Mouse (Mus musculus): ENCODE results near the gene Pnp. TPM values are rescaled to one million over a fixed set of nuclear protein-coding genes. Genes with fewer than 3 reads are reported as not detected.
A peak's percentile ranks its signal among the peaks of the same experiment; 100 is the strongest.

The Pnp gene
- total and polyA plus RNA-seq, 2 experiments from 2014 or later: 14.4 to 35.9 TPM

- Histone ChIP-seq H3K36me3 (ENCODE audit: insufficient read depth, low read length) (peaks cover 25% of the 10 kb centered on the region), H3K27ac (ENCODE audit: low read depth, low read length) (peak overlapping the region; percentile 87), H3K9ac (replicated peaks; ENCODE audit: low read length, poor library complexity, severe bottlenecking) (peak overlapping the region; percentile 73), H3K4me2 (ENCODE audit: low read depth, low read length, poor library complexity, severe bottlenecking) (peak overlapping the region; percentile 73), H3K9me3 (ENCODE audit: low read length) (no peaks in the 10 kb centered on the region), H3K4me3 (ENCODE audit: low read depth, low read length) (peak overlapping the region; percentile 84), H3K4me1 (ENCODE audit: insufficient read depth, low read length) (peaks cover 11% of the 10 kb centered on the region; the same call in 1 of the 2 replicates), H3K27me3 (ENCODE audit: insufficient read depth, low read length) (no peaks in the 10 kb centered on the region)
- no peak for TF ChIP-seq CTCF (IDR thresholded peaks at IDR 0.05)
- DNase-seq (ENCODE audit: low spot score) (no peak), ATAC-seq (ENCODE audit: low FRiP score) (peak; percentile 0; the same call in 1 of the 2 replicates)
- 2% methylated on average over 38 of the region's 38 CpGs for WGBS
Measured at GRCm38 (mm10) chr14:50925111-50925920, 5.6 kb upstream of the Pnp start.

GRCm38 (mm10) chr14:50927366-50927765 lies 3.5 kb upstream of the Pnp start:
- DNase-seq (ENCODE audit: low spot score): no peak
- no peaks in the 10 kb centered on the region for H3K9me3 ChIP-seq (ENCODE audit: low read length)
- TF ChIP-seq CTCF (IDR thresholded peaks at IDR 0.05): no peak
- peaks cover 11% of the 10 kb centered on the region; the same call in 1 of the 2 replicates for H3K4me1 ChIP-seq (ENCODE audit: insufficient read depth, low read length)
- ATAC-seq (ENCODE audit: low FRiP score): no peak
- WGBS: 56% methylated on average over 3 of the region's 3 CpGs
- H3K27me3 ChIP-seq (ENCODE audit: insufficient read depth, low read length): no peaks in the 10 kb centered on the region
- no peak overlapping the region for H3K4me2 ChIP-seq (ENCODE audit: low read depth, low read length, poor library complexity, severe bottlenecking)
- H3K9ac ChIP-seq (replicated peaks; ENCODE audit: low read length, poor library complexity, severe bottlenecking): no peak overlapping the region
- H3K27ac ChIP-seq (ENCODE audit: low read depth, low read length): no peak overlapping the region
- no peak overlapping the region for H3K4me3 ChIP-seq (ENCODE audit: low read depth, low read length)
- peaks cover 23% of the 10 kb centered on the region for H3K36me3 ChIP-seq (ENCODE audit: insufficient read depth, low read length)

DNA sequence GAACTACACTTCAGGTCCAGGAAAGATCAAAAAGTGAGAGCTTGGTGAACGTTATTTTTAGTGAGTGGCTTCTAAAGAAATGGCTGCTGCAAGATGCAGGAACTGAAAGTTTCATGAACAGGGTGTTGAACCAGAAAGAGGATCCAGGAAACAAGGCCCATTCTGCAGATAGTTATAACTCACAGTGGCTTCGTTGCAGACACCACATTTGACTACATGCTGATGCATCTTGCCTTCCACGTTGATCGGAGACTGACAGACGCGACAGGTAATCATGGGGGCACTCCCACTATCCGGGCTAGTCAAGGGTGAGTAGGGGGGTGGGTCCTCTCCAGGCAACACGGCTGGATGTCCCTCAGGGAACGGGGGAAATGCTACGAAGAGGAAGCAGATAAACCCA lies 931 bp upstream of the Pnp start:
- Histone ChIP-seq H3K4me2 (ENCODE audit: low read depth, low read length, poor library complexity, severe bottlenecking) (peak overlapping the region; percentile 89), H3K27ac (ENCODE audit: low read depth, low read length) (peak overlapping the region; percentile 85), H3K36me3 (ENCODE audit: insufficient read depth, low read length) (peaks cover 23% of the 10 kb centered on the region), H3K4me1 (ENCODE audit: insufficient read depth, low read length) (peaks cover 11% of the 10 kb centered on the region; the same call in 1 of the 2 replicates), H3K9ac (replicated peaks; ENCODE audit: low read length, poor library complexity, severe bottlenecking) (peak overlapping the region; percentile 99), H3K4me3 (ENCODE audit: low read depth, low read length) (peak overlapping the region; percentile 97), H3K27me3 (ENCODE audit: insufficient read depth, low read length) (no peaks in the 10 kb centered on the region), H3K9me3 (ENCODE audit: low read length) (no peaks in the 10 kb centered on the region)
- 17% methylated on average over 10 of the region's 10 CpGs for WGBS
- ATAC-seq (ENCODE audit: low FRiP score): no peak
- no peak for TF ChIP-seq CTCF (IDR thresholded peaks at IDR 0.05)
- no peak for DNase-seq (ENCODE audit: low spot score)

DNA sequence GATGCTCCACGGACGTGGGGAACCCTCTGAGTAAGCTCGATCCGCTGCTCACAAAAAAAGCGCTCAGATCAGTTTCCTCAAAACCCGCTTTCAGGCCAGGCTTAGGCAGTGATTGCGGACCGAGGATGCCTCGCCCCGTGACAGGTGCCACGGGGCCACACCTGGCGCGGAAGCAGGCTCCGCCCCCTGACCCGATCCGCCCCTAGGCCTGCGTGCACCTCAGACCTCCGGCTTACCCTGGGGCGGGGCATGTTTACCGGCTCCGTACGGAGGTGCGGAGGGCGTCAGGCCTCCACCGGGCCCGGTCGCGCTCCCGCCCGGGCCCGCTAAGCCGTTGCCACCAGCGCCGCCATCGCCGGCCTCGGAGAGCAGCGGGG lies 517 bp upstream of the Pnp start:
- Histone ChIP-seq H3K9ac (replicated peaks; ENCODE audit: low read length, poor library complexity, severe bottlenecking) (peak overlapping the region; percentile 99), H3K27me3 (ENCODE audit: insufficient read depth, low read length) (no peaks in the 10 kb centered on the region), H3K4me1 (ENCODE audit: insufficient read depth, low read length) (peaks cover 11% of the 10 kb centered on the region; the same call in 1 of the 2 replicates), H3K36me3 (ENCODE audit: insufficient read depth, low read length) (peaks cover 23% of the 10 kb centered on the region), H3K9me3 (ENCODE audit: low read length) (no peaks in the 10 kb centered on the region), H3K4me2 (ENCODE audit: low read depth, low read length, poor library complexity, severe bottlenecking) (peak overlapping the region; percentile 89), H3K4me3 (ENCODE audit: low read depth, low read length) (peak overlapping the region; percentile 97), H3K27ac (ENCODE audit: low read depth, low read length) (peak overlapping the region; percentile 85)
- TF ChIP-seq CTCF (IDR thresholded peaks at IDR 0.05): no peak
- DNase-seq (ENCODE audit: low spot score): peak; percentile 17
- ATAC-seq (ENCODE audit: low FRiP score): peak; percentile 61
- under 1% methylated on average over 38 of the region's 38 CpGs for WGBS

DNA sequence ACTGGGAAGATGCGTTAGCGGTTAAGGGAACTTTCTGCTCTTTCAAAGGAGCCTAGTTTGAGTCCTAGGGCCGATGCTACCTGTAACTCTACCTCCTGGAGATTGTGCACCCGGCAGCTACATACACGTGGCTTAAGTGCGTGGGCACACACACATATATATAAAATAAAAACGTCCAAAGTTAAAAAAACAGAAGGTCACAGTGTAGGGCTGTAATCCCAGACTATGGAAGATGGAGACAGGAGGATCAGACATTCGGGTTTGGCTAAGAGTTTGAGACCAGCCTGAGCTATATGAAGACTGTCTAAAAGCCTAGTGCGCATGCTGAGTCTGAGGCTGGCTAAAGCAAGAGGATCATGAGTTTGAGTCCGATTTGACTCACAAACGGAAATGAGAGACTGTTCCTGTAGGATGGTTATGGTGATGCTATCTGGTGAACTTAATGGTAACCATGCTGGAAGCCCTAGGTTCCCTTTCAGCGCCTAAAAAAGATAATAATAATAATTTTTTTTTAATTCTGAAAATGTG lies 675 bp downstream of the Pnp start:
- H3K4me1 ChIP-seq (ENCODE audit: insufficient read depth, low read length): peaks cover 8% of the 10 kb centered on the region; the same call in 1 of the 2 replicates
- TF ChIP-seq CTCF (IDR thresholded peaks at IDR 0.05): no peak
- peak overlapping the region; percentile 45 for H3K9ac ChIP-seq (replicated peaks; ENCODE audit: low read length, poor library complexity, severe bottlenecking)
- ATAC-seq (ENCODE audit: low FRiP score) (no peak), DNase-seq (ENCODE audit: low spot score) (no peak)
- 10% methylated on average over 12 of the region's 12 CpGs for WGBS
- H3K9me3 ChIP-seq (ENCODE audit: low read length): no peaks in the 10 kb centered on the region
- H3K36me3 ChIP-seq (ENCODE audit: insufficient read depth, low read length): peaks cover 23% of the 10 kb centered on the region
- peak overlapping the region; percentile 48 for H3K27ac ChIP-seq (ENCODE audit: low read depth, low read length)
- H3K4me3 ChIP-seq (ENCODE audit: low read depth, low read length): peak overlapping the region; percentile 97
- H3K4me2 ChIP-seq (ENCODE audit: low read depth, low read length, poor library complexity, severe bottlenecking): peak overlapping the region; percentile 56
- H3K27me3 ChIP-seq (ENCODE audit: insufficient read depth, low read length): no peaks in the 10 kb centered on the region

GRCm38 (mm10) chr14:50936649-50937048 lies 5.8 kb downstream of the Pnp start:
- H3K36me3 ChIP-seq (ENCODE audit: insufficient read depth, low read length): no peaks in the 10 kb centered on the region
- no peak for TF ChIP-seq CTCF (IDR thresholded peaks at IDR 0.05)
- WGBS: 45% methylated on average over 1 of the region's 1 CpGs

More at GRCm38 (mm10) chr14:50936649-50937048, 5.8 kb downstream of the Pnp start:
- DNase-seq (ENCODE audit: low spot score): no peak
- no peak for ATAC-seq (ENCODE audit: low FRiP score)
- no peaks in the 10 kb centered on the region for H3K27me3 ChIP-seq (ENCODE audit: insufficient read depth, low read length)
- H3K4me1 ChIP-seq (ENCODE audit: insufficient read depth, low read length): no peaks in the 10 kb centered on the region
- H3K4me2 ChIP-seq (ENCODE audit: low read depth, low read length, poor library complexity, severe bottlenecking): no peak overlapping the region
- no peak overlapping the region for H3K9ac ChIP-seq (replicated peaks; ENCODE audit: low read length, poor library complexity, severe bottlenecking)
- H3K9me3 ChIP-seq (ENCODE audit: low read length): no peaks in the 10 kb centered on the region
- no peak overlapping the region for H3K4me3 ChIP-seq (ENCODE audit: low read depth, low read length)
- H3K27ac ChIP-seq (ENCODE audit: low read depth, low read length): no peak overlapping the region

Measured in midbrain, postnatal 0 days (tissue).